Mouse (Mus musculus) limb, embryonic 14.5 days (tissue): Measurements from ENCODE around the gene 1700018B08Rik. TPM values are rescaled to one million over a fixed set of nuclear protein-coding genes. Genes with fewer than 3 reads are reported as not detected.

Experiments used
- ATAC-seq: fragments of 200-750 bp; cut with Nextera tagmentation; 2 replicates; pipeline ENCODE4 v1.8.0; 2017; ENCODE audit warnings: low read depth, moderate number of reproducible peaks, moderate TSS enrichment; ENCODE audit not compliant: low FRiP score
- DNase-seq: peaks from one replicate; pipeline ENCODE4 v3.0.0-alpha.2; 2015; ENCODE audit warnings: low spot score
- H3K27ac ChIP-seq: fragments of 300-500 bp; sonication (generic); replicated peaks from 2 replicates; pipeline ENCODE4 v1.5.1; 2014; ENCODE audit warnings: low read depth, mild to moderate bottlenecking, low read length, moderate library complexity, mixed read lengths
- H3K27me3 ChIP-seq: fragments of 300-500 bp; sonication (generic); 2 replicates; pipeline ENCODE4 v1.6.1; 2014; ENCODE audit warnings: low read length, mixed read lengths; ENCODE audit not compliant: control insufficient read depth, insufficient read depth
- H3K36me3 ChIP-seq: fragments of 300-500 bp; sonication (generic); 2 replicates; pipeline ENCODE4 v1.6.1; 2014; ENCODE audit warnings: mild to moderate bottlenecking, low read length, moderate library complexity, mixed read lengths; ENCODE audit not compliant: control insufficient read depth, insufficient read depth
- H3K4me1 ChIP-seq: fragments of 300-500 bp; sonication (generic); 2 replicates; pipeline ENCODE4 v1.6.1; 2014; ENCODE audit warnings: antibody characterized with exemption, low read length, mixed read lengths; ENCODE audit not compliant: control insufficient read depth, insufficient read depth
- H3K4me2 ChIP-seq: fragments of 300-500 bp; sonication (generic); replicated peaks from 2 replicates; pipeline ENCODE4 v1.6.1; 2014; ENCODE audit warnings: low read depth, mild to moderate bottlenecking, low read length, moderate library complexity; ENCODE audit not compliant: severe bottlenecking
- H3K4me3 ChIP-seq: fragments of 300-500 bp; sonication (generic); replicated peaks from 2 replicates; pipeline ENCODE4 v1.5.1; 2014; ENCODE audit warnings: low read length
- H3K9ac ChIP-seq: fragments of 300-500 bp; sonication (generic); 2 replicates; pipeline ENCODE4 v1.6.1; 2014; ENCODE audit warnings: mild to moderate bottlenecking, low read depth, low read length, moderate library complexity; ENCODE audit not compliant: severe bottlenecking
- H3K9me3 ChIP-seq: fragments of 300-500 bp; sonication (generic); 2 replicates; pipeline ENCODE4 v1.6.1; 2016; ENCODE audit warnings: low read length; ENCODE audit not compliant: control insufficient read depth
- POLR2A ChIP-seq: fragments of 200-500 bp; IDR thresholded peaks from 2 replicates; pipeline ENCODE4 v1.8.0; 2012; ENCODE audit warnings: inconsistent platforms, mild to moderate bottlenecking, moderate library complexity, borderline replicate concordance; ENCODE audit not compliant: insufficient read depth, insufficient read length; ENCODE audit errors: extremely low read depth
- WGBS: fragments of 180-500 bp; shearing (Covaris S2); extraction: QIAGEN DNeasy Blood & Tissue Kit; methylation state at CpG from one replicate; pipeline ENCODE4 v1.1.7; 2014; 5-methylcytosine and 5-hydroxymethylcytosine counted together
- polyA plus RNA-seq, 2 experiments: library from polyadenylated mRNA; depleted of rRNA in 1 of 2; stranded (reverse) in 1 of 2; unstranded in 1 of 2; fragments of >200 nt; fragmentation: Nextera tagmentation in 1 of 2; extraction: Ambion mirVana in 1 of 2; gene quantifications; 2 replicates each; pipeline versions ENCODE4 v1.2.1 to v1.2.3; 2012 to 2014

Gene 1700018B08Rik
- polyA plus RNA-seq (2012; rRNA removed) (not detected in 2 replicates), polyA plus RNA-seq (2014; fragmentation: Nextera tagmentation; extraction: Ambion mirVana) (not detected in 2 replicates)

DNA sequence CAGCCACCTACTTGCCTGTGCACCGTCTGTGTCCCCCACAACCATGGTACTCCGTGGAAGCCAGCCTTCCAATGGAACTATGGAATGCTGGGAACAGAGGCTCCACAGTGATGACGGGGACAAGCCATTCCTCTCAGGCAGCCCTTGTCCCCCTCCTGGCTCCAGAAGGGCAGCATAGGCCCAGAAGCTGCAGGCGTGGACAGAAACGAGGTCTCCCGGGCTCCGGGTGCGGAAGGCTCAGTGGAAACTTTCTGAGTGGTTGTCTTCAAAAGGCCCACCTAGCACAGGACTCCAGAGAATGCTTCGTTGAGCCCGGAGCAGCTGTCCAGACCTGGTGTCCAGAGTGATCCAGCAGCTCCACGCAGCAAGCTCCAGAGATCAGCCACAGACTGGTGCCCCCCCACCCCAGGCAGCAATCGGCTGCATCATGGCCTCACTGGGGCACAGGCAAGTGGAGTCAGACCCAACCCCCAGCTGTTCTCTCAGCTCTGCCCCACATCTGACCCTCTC is at the start of gene 1700018B08Rik:
1700018B08Rik (minus strand) TSS at position 45 of the 510 bp plus-strand sequence.
- H3K9me3 ChIP-seq: no peaks in the 10 kb centered on the region
- DNase-seq: no peak
- WGBS: 84% methylated on average over 12 of the region's 12 CpGs
- H3K4me1 ChIP-seq: no peaks in the 10 kb centered on the region
- no peak for TF ChIP-seq POLR2A
- H3K9ac ChIP-seq: no peak within 1 kb of the TSS
- no peak within 1 kb of the TSS for H3K4me2 ChIP-seq
- no peak within 1 kb of the TSS for H3K27ac ChIP-seq
- H3K4me3 ChIP-seq: no peak within 1 kb of the TSS
- H3K27me3 ChIP-seq: no peaks in the 10 kb centered on the region
- no peak for ATAC-seq
- H3K36me3 ChIP-seq: peaks cover under 1% of the 10 kb centered on the region; the same call in 1 of the 2 replicates

DNA sequence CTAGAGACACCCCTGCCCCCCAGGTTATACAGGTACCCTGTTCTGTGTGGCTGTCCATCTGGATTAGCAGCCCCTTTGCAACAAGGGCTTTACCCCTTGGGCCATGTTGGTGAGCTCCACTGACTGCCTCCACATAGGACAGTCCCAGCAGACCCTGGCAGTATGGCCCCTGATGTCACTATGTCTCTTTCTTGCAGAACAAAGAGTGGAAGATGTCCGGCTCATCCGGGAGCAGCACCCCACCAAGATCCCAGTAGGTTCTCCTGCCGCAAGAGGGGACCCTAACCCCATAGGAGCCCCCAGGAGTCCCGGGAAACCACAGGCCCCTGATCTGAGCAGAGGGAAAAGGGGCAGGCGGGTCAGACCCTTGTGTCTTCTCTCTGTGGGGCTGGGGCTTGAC is 49.2 kb upstream of the 1700018B08Rik start:
- 96% methylated on average over 5 of the region's 5 CpGs for WGBS
- H3K9me3 ChIP-seq: no peaks in the 10 kb centered on the region
- H3K4me3 ChIP-seq: no peak overlapping the region
- H3K4me2 ChIP-seq: no peak overlapping the region
- H3K36me3 ChIP-seq: peaks cover 38% of the 10 kb centered on the region
- no peak for ATAC-seq
- no peak overlapping the region for H3K9ac ChIP-seq
- H3K27me3 ChIP-seq: no peaks in the 10 kb centered on the region
- no peak overlapping the region for H3K27ac ChIP-seq
- H3K4me1 ChIP-seq: peaks cover 11% of the 10 kb centered on the region
- TF ChIP-seq POLR2A: no peak
- DNase-seq: no peak

DNA sequence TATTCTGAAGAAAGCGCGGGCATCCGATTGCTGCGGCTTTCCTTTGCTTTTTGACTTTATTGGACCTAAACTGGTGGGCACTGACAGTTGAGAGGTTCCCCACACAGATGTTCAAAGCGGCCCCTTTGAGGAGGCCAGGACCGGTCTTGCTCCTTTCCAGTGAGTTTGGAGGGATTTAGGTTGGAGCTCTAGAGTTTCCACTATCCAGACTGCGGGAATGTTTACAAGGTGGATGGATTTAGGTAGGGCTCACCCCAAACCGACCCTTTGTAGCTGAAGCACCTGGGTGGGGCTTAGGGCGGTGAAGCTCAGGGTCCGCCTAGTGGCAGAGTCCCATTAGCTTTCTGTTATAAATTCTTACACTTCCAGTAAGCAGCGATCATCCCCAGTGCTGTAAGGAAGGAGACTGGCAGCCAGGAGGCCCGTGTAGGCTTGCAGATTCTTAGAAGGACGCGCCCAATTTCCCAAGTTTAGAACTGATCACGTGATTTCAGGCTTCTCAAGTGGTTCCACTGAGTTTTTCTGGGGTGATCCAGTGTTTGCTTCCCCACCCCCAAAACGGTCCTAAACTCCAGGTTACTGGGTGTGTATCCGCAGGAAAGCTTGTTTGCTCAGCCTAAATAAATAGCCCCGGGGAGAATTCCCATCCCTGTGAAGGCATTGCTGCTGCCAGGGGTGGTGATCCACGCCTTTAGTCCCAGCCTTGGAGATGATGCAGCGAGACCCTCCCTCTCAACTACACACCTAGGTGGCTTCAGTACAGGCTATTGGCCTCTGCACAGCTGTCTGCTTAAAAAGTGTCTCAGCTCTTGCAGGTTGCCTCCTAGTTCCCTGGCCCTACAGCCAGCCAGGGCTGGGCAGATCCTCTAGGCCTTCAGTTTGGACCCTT is 47.3 kb upstream of the 1700018B08Rik start:
- ATAC-seq (no peak), DNase-seq (peak; percentile 67)
- peaks cover 23% of the 10 kb centered on the region for H3K36me3 ChIP-seq
- peak overlapping the region; percentile 86 for H3K4me3 ChIP-seq
- WGBS: 12% methylated on average over 20 of the region's 20 CpGs
- peak overlapping the region; percentile 93 for H3K4me2 ChIP-seq
- peaks cover 11% of the 10 kb centered on the region for H3K4me1 ChIP-seq
- no peak for TF ChIP-seq POLR2A
- peak overlapping the region; percentile 73; the same call in 1 of the 2 replicates for H3K27ac ChIP-seq
- peak overlapping the region; percentile 89 for H3K9ac ChIP-seq
- H3K27me3 ChIP-seq: no peaks in the 10 kb centered on the region
- H3K9me3 ChIP-seq: no peaks in the 10 kb centered on the region

DNA sequence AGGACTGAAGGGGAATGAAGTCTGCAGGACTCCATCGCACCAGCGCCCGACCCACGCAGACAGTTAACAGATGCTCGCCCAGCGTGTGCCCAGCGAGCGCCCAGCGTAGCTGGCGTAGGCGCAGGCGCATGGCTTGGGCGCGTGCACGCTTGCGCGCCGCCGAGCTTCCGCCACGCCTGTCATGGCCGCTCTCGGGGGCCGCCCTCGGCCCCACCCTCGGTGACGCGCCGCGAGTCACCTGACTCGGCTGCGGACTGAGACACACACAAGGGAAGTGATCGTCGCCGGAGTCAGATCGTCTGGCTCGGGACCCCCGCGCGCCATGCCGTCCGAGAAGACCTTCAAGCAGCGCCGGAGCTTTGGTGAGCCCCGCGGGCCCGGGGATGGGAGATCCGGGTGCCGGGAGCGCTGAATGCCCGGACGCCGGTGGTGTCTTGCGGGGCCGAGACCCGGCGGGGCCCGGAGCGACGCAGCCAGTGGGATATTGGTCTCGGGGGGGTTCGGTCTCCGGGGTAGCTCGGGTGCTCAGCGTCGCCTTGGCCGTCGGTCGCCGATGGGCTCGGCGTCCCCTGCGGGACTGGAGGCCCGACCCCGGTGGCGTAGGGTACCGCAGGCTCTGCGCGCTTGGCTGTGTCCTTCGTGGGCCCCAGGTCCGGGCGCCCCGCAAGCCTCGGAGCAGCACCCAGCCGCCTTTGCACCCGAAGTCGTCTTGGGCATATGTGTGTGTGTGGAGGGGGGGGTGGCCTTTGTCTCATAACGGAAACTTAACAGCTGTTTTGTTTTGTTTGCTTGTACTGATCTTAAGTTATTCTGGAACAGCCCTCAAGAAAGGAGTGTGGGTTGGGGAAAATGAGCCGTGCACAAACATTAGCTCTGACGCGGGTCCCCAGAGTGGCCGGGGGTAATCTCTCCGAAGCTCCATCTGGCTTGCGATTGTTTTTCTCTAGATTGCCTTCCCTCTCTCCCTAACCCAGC is 46.4 kb upstream of the 1700018B08Rik start, which contains the start of gene Map1lc3b:
Map1lc3b (plus strand) TSS at position 159 of the 975 bp plus-strand sequence.
- peak; percentile 88 for ATAC-seq
- no peaks in the 10 kb centered on the region for H3K9me3 ChIP-seq
- under 1% methylated on average over 81 of the region's 94 CpGs for WGBS
- peak within 1 kb of the TSS; percentile 73 for H3K27ac ChIP-seq
- H3K27me3 ChIP-seq: no peaks in the 10 kb centered on the region
- peak within 1 kb of the TSS; percentile 86 for H3K4me3 ChIP-seq
- H3K9ac ChIP-seq: peak within 1 kb of the TSS; percentile 89
- peaks cover 11% of the 10 kb centered on the region for H3K4me1 ChIP-seq
- DNase-seq: peak; percentile 94
- peak; percentile 86; the same call in 1 of the 2 replicates for TF ChIP-seq POLR2A
- peaks cover 19% of the 10 kb centered on the region for H3K36me3 ChIP-seq
- peak within 1 kb of the TSS; percentile 93 for H3K4me2 ChIP-seq

DNA sequence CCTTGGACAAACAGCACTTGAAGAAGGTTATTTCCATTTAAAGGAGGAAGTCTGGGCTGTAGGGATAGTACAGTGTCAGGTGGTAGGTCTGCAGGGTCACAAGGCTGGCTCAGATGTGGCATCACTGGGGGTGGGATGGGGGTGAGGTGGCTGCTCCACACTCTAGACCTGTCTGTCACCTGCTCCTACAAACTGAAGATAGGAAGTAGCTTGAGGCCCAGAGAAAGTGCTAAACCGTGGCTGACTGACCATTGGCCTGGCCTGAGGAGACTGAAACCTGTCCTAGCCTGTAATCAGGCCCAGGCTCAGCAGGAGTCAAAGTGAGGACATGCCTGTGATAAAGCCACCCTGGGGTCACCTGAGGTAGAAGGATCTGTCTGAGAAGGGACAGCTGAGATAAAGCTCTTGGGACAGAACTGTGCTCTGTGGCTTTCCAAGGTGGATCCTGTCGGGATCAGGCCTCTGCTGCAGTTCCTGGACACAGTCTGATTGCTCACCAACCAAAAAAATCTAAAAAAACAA is 45.1 kb upstream of the 1700018B08Rik start:
- H3K9me3 ChIP-seq: no peaks in the 10 kb centered on the region
- no peak for DNase-seq
- H3K4me2 ChIP-seq: no peak overlapping the region
- no peak overlapping the region for H3K4me3 ChIP-seq
- peaks cover 10% of the 10 kb centered on the region for H3K36me3 ChIP-seq
- 57% methylated on average over 2 of the region's 2 CpGs for WGBS
- H3K4me1 ChIP-seq: peaks cover 17% of the 10 kb centered on the region
- no peak for ATAC-seq
- H3K9ac ChIP-seq: no peak overlapping the region
- H3K27me3 ChIP-seq: no peaks in the 10 kb centered on the region
- no peak for TF ChIP-seq POLR2A
- no peak overlapping the region for H3K27ac ChIP-seq
